Mouse (Mus musculus) T-helper 2 cell (primary cell): ENCODE measurements around the gene Rora.

Experiments
- in situ Hi-C: fragments of 300-600 bp; cut with MboI, MseI; formaldehyde crosslinking; loops from one replicate; pipeline ENCODE4 v1.15.1; 2025; ENCODE audit warnings: high pct_unique_total_duplicates

Rora gene

DNA sequence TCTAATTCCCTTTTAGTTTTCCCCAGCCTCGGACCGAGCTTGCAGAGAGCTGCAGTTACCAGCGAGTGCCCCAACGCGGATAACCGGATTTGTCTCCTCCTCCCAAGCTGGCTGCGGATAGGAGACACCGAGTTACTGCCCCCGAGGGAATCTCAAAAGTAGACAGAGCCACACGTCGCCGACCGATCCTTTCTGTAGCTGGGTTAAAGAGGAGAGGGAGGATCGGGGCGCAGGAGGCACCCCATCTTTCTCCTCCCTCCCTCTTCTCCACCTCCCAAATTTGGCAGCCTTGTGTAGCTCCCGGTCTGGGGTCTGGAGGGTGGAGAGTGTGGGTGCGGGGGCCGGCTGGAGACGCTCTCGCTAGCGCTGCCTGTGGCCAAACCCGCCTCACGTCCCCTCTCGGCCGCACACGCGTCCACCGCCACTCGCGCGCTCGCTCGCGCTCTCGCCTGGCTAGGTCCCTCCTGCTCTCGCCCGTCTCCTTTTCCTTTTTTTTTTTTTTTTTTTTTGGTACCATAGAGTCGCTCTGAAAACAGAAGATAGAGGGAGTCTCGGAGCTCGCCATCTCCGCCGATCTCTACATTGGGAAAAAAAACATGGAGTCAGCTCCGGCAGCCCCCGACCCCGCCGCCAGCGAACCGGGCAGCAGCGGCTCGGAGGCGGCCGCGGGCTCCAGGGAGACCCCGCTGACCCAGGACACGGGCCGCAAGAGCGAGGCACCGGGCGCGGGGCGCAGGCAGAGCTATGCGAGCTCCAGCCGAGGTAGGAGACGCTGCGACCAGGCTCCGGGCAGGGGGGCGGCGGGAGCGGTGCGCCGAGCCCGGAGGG lies at the start of gene Rora:
Gene Rora, plus strand, starts transcription at position 576 of the 828 bp plus-strand sequence.
- in situ Hi-C loops, result no loop called here

DNA sequence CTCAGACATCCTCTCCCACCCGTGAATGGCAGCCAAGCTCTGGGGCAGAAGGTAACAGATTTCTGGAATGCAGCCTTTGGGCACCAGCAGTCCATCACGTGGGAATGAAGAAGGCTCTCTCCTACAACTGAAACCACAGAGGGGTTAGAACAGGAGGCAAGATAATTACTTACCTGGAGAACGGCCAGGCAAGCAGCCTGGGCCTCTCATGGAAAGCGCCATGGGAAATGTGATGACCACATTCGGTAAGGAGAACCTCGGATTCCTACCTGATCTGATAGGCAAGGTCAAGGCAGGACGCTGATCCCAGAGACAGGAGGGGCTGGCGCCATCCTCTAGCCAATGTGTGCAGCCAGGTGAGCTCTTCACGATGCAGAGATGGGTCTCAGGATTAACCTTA lies 39.6 kb upstream of the Rora start:
- in situ Hi-C loops, result no loop called here

GRCm38 (mm10) chr9:68617116-68617515 lies 36.5 kb upstream of the Rora start:
- in situ Hi-C loops, result no loop called here

DNA sequence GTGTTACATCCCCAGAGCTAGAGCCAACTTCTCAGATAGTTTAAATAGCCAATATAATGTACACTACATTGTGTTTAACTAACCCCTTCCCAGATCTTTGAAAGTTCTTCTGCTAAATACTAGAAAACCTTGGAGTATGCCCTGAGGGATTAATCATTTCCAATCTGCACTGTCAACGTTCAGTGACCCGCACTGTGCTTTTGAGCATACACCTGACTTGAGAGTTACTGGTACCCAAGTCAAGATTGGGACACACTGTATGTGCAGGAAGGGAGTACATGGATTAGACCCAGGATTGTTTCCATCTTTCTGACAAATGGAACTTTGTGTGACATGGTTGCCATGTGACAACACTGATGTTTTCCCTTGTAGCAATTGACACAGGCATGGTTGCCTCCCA lies 33.5 kb upstream of the Rora start:
- in situ Hi-C loops, result no loop called here

GRCm38 (mm10) chr9:68620441-68620840 lies 33.1 kb upstream of the Rora start:
- in situ Hi-C loops, result no loop called here

- in situ Hi-C loops, result no loop called here
Observed at GRCm38 (mm10) chr9:68624981-68625380, 28.6 kb upstream of the Rora start.

DNA sequence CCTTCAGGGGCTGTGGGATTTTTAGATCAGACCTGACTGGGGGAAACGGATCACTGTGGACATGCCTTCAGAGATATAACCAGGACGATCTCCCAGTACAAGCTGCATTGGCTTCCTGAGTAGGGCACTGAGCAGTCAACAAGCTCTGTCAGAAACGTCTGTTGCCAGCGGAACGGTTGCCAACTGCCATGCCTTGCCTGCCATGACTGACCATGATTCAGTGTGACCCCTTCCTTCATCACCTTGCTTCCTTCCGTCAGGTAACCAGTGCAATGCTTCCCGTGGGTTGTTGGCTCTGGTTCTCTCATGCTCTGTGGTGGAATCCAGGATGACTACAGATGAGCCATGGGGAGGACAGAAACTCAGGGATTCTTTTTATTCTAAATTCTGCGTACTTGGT lies 16.3 kb upstream of the Rora start:
- in situ Hi-C loops, result no loop called here

- in situ Hi-C loops, result no loop called here
Observed at GRCm38 (mm10) chr9:68641123-68641522, 12.5 kb upstream of the Rora start.

DNA sequence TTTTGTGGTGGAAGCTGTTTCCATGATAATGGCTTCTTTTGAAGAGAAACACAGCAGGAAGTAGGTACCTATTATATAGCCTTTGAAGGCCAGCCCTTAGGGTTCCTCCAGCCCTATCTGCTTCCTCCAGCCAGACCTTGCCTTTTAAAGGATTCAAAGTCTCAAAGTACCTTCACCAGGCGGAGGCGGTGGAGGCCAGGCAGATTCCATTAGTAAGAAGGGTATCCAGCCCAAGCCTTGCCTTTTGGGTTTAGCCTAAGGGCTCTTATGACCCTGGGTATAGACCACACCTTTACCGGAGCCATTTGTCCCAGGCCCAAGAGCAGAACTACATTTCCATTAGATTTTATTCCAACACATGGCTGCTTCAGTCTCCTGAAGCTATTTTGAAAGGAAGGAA lies 5.5 kb upstream of the Rora start:
- in situ Hi-C loops, result no loop called here

- in situ Hi-C loops, result no loop called here
Observed at GRCm38 (mm10) chr9:68654039-68654332, 400 bp downstream of the Rora start.

- in situ Hi-C loops, result no loop called here
Observed at GRCm38 (mm10) chr9:68654333-68655017, 889 bp downstream of the Rora start.

DNA sequence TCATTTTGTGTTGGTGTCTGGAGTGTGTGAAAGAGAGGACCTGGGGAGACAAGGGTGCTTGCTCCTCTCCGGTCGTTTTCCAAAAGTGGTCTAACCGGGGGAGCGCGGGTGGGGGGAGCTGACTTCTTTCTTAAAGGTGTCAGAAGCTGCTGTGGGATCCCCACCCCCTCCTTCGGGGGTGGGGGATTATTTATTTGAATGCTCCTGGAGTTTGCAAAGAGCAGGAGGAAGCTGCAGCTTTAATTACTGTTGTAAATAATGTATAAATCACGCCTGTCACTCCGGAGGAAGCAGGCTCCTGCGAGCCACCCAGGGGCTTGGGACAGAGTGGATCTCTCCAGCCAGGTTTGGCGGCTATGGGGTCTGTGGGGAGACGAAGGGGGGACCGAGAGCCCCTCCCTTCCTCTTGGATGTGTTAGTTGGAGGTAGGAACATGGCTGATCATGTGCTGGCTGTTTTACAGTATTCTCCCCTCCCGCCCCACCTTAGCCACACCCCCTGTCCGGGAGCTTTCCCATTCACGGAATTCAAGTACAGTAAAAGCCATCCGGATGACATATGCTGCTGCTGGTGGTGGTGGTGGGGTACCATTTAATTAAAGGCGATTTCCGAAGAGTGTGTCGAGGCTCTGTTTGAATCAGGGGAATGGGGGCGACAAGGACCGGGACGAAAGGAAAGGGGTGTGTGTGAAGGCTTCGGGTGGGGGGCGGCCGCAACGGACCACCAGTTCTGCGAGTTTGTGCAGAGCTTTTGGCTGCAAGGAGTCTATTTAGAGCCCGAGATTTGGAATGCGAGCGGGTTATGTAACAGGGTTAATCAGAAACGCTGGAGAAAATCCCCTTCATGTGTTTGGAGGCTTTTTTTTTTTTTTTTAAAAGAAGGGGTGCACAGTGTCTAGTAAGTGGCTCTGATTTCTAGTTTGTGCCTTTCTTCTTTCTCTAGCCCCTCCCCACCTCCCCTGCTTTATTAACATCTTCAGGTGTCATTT lies 1.7 kb downstream of the Rora start:
- in situ Hi-C loops, result no loop called here

GRCm38 (mm10) chr9:68656076-68656795 lies 2.6 kb downstream of the Rora start:
- in situ Hi-C loops, result no loop called here

DNA sequence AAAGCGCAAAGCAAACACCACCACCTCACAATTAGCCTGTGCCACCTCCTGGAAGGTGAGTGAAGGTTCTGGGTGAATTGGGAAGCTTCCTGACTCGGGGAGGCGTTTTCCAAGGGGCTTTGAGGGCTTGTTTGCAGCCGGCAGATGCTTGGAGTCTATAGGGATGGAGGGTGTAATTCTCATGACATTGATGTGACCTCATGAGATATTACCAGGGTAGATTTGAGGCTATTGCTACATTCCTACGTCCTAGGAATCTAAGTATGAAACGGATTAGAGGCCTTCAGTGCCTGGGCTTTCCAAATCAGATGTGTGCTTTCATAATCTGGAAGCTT lies 3.2 kb downstream of the Rora start:
- in situ Hi-C loops, result no loop called here

DNA sequence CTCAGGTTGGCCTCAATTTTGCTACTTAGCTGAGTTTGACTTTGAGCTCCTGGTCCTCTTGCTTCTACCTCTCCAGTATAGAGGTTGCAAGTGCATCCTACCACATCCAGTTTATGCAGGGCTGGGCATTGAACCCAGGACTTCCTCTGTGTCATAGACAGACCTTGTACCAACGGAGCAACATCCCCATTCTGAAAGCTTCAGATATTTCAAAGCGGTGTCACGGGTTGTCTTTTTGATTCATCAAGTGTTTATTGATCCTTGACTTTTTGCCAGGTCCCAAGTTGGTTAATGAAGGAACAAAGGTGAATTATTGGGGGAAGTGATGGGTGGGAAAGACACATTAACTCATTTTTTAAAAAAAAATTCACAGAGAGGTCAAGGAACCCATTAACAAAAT lies 17.1 kb downstream of the Rora start:
- in situ Hi-C loops, result no loop called here

- in situ Hi-C loops, result no loop called here
Observed at GRCm38 (mm10) chr9:68672459-68672858, 18.9 kb downstream of the Rora start.

GRCm38 (mm10) chr9:68673221-68673620 lies 19.6 kb downstream of the Rora start:
- in situ Hi-C loops, result no loop called here

DNA sequence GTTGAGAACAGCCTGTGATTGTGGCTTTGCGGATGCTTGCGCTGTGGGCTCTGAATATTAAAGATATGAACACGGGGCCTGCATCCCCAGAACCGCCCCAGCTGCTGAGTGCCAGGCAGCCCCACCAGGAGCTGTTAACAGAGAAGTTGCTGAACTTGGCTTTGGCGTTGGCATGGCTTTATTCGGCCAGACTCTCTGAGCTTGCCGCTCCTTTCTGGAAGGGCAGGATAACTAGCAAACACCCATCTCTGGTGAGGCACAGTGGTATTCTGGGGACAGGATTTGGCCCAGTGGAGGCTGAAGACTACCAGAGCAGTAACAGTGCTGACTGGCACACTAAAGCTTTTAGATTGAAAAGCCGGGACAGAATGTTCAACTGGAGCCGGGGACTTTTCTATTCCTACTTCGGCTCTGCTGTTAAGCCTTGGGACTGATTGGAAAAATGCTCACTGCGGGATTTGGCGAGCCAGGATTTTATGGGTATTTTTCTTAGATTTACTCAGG lies 26.3 kb downstream of the Rora start:
- in situ Hi-C loops, result no loop called here

- in situ Hi-C loops, result no loop called here
Observed at GRCm38 (mm10) chr9:68683938-68684337, 30.4 kb downstream of the Rora start.

- in situ Hi-C loops, result no loop called here
Observed at GRCm38 (mm10) chr9:68685562-68685961, 32.0 kb downstream of the Rora start.

DNA sequence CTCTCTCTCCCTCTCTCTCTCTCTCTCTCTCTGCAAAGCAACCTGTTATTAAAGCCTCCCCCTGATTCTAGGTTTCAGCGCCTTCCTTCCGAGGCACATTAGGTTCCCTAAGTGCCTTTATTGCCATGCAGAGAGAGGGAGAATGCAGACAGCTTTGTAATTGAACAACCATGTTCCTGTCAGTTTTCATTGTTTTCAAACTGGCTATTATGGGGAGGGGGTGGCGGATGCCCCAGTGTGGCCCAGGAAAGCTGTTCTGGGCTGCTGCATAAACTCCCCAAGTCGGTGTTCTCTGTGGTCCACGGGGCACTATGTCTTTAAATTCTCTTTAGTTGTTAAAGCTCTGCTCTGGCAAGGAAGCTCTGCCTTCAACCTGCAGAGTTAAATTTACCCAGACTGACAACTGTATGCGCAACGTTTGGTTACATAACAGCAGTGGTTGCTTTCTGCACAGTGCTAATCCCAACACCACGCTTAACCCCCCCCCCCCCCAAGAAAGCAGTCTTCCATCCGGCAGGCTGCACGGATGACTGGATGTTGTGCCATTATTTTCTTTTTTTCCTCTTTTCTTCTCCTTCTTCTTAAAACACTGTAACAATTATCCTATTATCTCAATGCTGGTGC lies 33.8 kb downstream of the Rora start:
- in situ Hi-C loops, result no loop called here
